Mouse (Mus musculus): Measurements from ENCODE around the gene Ccnl1.
A peak's percentile ranks its signal among the peaks of the same experiment; 100 is the strongest.

Gene Ccnl1

GRCm38 (mm10) chr3:65958102-65958839, at the start of gene Ccnl1:
Ccnl1 (minus strand) TSS chr3:65958249.
- peak; percentile 96 for DNase-seq (ENCODE audit: low read depth)

GRCm38 (mm10) chr3:66004989-66005388, 46.9 kb upstream of the Ccnl1 start:
- DNase-seq (ENCODE audit: low read depth), result no peak

GRCm38 (mm10) chr3:66004220-66004951, 46.3 kb upstream of the Ccnl1 start:
- DNase-seq (ENCODE audit: low read depth), result no peak

- DNase-seq (ENCODE audit: low read depth), result no peak
Measured at GRCm38 (mm10) chr3:66000400-66000799, 42.4 kb upstream of the Ccnl1 start.

- no peak for DNase-seq (ENCODE audit: low read depth)
Measured at GRCm38 (mm10) chr3:65997360-65998008, 39.4 kb upstream of the Ccnl1 start.

- no peak for DNase-seq (ENCODE audit: low read depth)
Measured at GRCm38 (mm10) chr3:65992395-65993340, 34.6 kb upstream of the Ccnl1 start.

GRCm38 (mm10) chr3:65990957-65991646, 33.1 kb upstream of the Ccnl1 start:
- DNase-seq (ENCODE audit: low read depth), result peak; percentile 78

- DNase-seq (ENCODE audit: low read depth), result peak; percentile 13
Measured at GRCm38 (mm10) chr3:65990524-65990923, 32.5 kb upstream of the Ccnl1 start.

- no peak for DNase-seq (ENCODE audit: low read depth)
Measured at GRCm38 (mm10) chr3:65988711-65989495, 30.9 kb upstream of the Ccnl1 start.

- no peak for DNase-seq (ENCODE audit: low read depth)
Measured at GRCm38 (mm10) chr3:65976296-65976695, 18.2 kb upstream of the Ccnl1 start.

GRCm38 (mm10) chr3:65975317-65975716, 17.3 kb upstream of the Ccnl1 start:
- DNase-seq (ENCODE audit: low read depth), result peak; percentile 75

GRCm38 (mm10) chr3:65974232-65975058, 16.4 kb upstream of the Ccnl1 start:
- DNase-seq (ENCODE audit: low read depth), result peak; percentile 99

GRCm38 (mm10) chr3:65973501-65974231, 15.6 kb upstream of the Ccnl1 start:
- no peak for DNase-seq (ENCODE audit: low read depth)

- DNase-seq (ENCODE audit: low read depth), result no peak
Measured at GRCm38 (mm10) chr3:65969196-65969595, 11.1 kb upstream of the Ccnl1 start.

GRCm38 (mm10) chr3:65966360-65966759, 8.3 kb upstream of the Ccnl1 start:
- no peak for DNase-seq (ENCODE audit: low read depth)

- DNase-seq (ENCODE audit: low read depth), result peak; percentile 22
Measured at GRCm38 (mm10) chr3:65962270-65962930, 4.4 kb upstream of the Ccnl1 start.

GRCm38 (mm10) chr3:65960291-65960945, 2.4 kb upstream of the Ccnl1 start:
- DNase-seq (ENCODE audit: low read depth), result no peak

Data from naive thymus-derived CD4-positive, alpha-beta T cell, adult 2 months (primary cell).